Mouse (Mus musculus) liver, adult 2 months (tissue): ENCODE results near the gene Taar9. TPM values are rescaled to one million over a fixed set of nuclear protein-coding genes. Genes with fewer than 3 reads are reported as not detected.
"Not testable (repeated sequence)": the region's sequence is repeated elsewhere in the genome, so short reads cannot be mapped to it uniquely, and the experiment has no call there.

ENCODE experiments used
- DNase-seq: peaks from one replicate; pipeline ENCODE4 v3.0.0-alpha.2; 2011; ENCODE audit warnings: low read depth, low spot score; ENCODE audit errors: extremely low read depth
- H3K27ac ChIP-seq: fragments of 200-500 bp; replicated peaks from 2 replicates; pipeline ENCODE4 v1.5.1; 2012; ENCODE audit warnings: low read depth, mild to moderate bottlenecking, control low read depth, inconsistent platforms, low read length; ENCODE audit not compliant: insufficient read depth
- H3K27me3 ChIP-seq: fragments of 200-500 bp; 2 replicates; pipeline ENCODE4 v1.6.1; 2012; ENCODE audit warnings: mild to moderate bottlenecking, moderate library complexity, low read length, inconsistent platforms; ENCODE audit not compliant: control insufficient read depth, insufficient read depth
- H3K36me3 ChIP-seq: fragments of 200-500 bp; 2 replicates; pipeline ENCODE4 v1.6.1; 2012; ENCODE audit warnings: low read length, inconsistent platforms; ENCODE audit not compliant: control insufficient read depth, insufficient read depth
- H3K4me1 ChIP-seq: fragments of 200-500 bp; 2 replicates; pipeline ENCODE4 v1.6.1; 2011; ENCODE audit warnings: low read length; ENCODE audit not compliant: control insufficient read depth, insufficient read depth
- H3K4me3 ChIP-seq: fragments of 200-500 bp; 2 replicates; pipeline ENCODE4 v1.5.1; 2011; ENCODE audit warnings: low read depth, mild to moderate bottlenecking, control low read depth, low read length, moderate library complexity; ENCODE audit not compliant: insufficient read depth
- H3K79me2 ChIP-seq: fragments of 200-500 bp; 2 replicates; pipeline ENCODE4 v1.6.1; 2012; ENCODE audit warnings: inconsistent platforms, mild to moderate bottlenecking, low read length, moderate library complexity; ENCODE audit not compliant: control insufficient read depth, insufficient read depth
- H3K9ac ChIP-seq: fragments of 200-500 bp; 2 replicates; pipeline ENCODE4 v1.6.1; 2012; ENCODE audit warnings: low read depth, mild to moderate bottlenecking, control low read depth, inconsistent platforms, low read length
- CTCF ChIP-seq: fragments of 200-500 bp; IDR thresholded peaks from 2 replicates; pipeline ENCODE4 v1.5.1; 2011; ENCODE audit warnings: low read depth, low read length, control low read depth
- POLR2A ChIP-seq: fragments of 200-500 bp; IDR thresholded peaks from 2 replicates; pipeline ENCODE4 v1.6.1; 2011; ENCODE audit warnings: low read length, control low read depth; ENCODE audit not compliant: insufficient read depth; ENCODE audit errors: extremely low read depth
- WGBS: fragments of 180-500 bp; shearing (Covaris S2); methylation state at CpG from one replicate; pipeline ENCODE4 v1.1.7; 2018; 5-methylcytosine and 5-hydroxymethylcytosine counted together
- polyA plus RNA-seq: library from polyadenylated mRNA; depleted of rRNA; stranded (reverse); fragments of >200 nt; gene quantifications from 2 replicates; pipeline ENCODE4 v1.2.3, GENCODE M21; 2012
- total RNA-seq: library from RNA; depleted of rRNA; stranded (reverse); fragments of >200 nt; gene quantifications from 2 replicates; pipeline ENCODE4 v1.2.3, GENCODE M21; 2014

Gene Taar9
- total and polyA plus RNA-seq, 2 experiments, result not detected

DNA sequence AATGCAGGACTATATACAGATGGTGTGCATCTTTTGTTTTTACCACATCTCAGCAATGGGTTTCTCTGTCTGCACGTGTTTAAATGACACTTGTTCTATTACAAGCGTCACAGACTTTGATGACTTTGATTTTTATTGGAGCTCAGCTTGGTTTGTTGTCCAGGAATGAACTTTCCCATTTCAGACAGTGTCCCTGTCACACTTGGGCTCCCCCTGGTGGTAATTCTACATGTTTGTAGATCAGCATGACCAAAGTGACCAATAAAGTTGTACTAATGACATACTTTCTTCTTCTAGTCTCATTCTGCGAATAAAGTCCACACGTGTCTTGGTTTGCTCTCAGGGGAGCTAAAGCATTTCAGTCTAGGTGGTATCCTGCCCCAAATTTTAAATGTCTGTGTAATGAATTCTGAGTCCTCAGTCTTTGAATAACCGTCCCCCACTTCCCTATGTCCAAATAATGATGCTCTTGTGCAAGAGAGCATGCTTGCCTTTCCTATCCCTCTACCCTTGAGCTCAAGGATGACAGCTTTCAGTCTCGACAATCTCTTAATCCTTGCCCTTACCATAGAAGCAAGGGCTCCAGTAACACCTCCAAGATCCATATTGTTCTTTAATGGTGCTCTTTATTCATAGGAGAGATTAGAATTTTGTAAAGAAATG lies 1.9 kb upstream of the Taar9 start:
- H3K4me3 ChIP-seq, result no peak overlapping the region
- WGBS, result 17% methylated on average over 6 of the region's 6 CpGs

DNA sequence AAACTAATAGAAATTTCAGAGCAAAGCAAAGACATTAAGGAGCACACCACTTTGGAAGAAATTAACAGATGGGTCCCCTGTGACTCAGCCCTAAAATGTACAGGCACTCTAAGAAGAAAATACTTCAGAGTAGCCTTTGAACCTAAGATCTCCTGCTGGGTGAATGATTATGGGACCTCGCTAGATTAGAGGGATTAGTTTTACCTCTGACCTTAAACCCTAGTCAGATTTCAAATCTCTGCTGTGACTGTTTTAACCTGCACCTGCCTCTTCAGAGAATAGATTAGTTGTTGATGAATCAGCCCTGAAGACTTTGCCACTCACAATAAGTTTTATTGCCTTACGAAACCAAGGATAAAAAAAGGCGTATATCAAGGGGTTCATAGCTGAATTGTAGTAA lies 1.1 kb downstream of the Taar9 start:
- H3K9ac ChIP-seq, result no peak overlapping the region
- H3K27me3 ChIP-seq, result no peaks in the 10 kb centered on the region
- TF ChIP-seq POLR2A (no peak), CTCF (no peak)
- H3K4me1 ChIP-seq, result no peaks in the 10 kb centered on the region; the same call in 1 of the 2 replicates
- WGBS, result 71% methylated on average over 3 of the region's 3 CpGs
- no peak overlapping the region for H3K27ac ChIP-seq
- no peak overlapping the region for H3K4me3 ChIP-seq
- H3K36me3 ChIP-seq, result no peaks in the 10 kb centered on the region
- no peaks in the 10 kb centered on the region for H3K79me2 ChIP-seq
- peak; percentile 29 for DNase-seq

More for the DNA sequence above, 1.9 kb upstream of the Taar9 start:
- TF ChIP-seq CTCF (peak; percentile 22), POLR2A (no peak)
- H3K4me1 ChIP-seq, result no peaks in the 10 kb centered on the region; the same call in 1 of the 2 replicates
- H3K9ac ChIP-seq, result no peak overlapping the region
- H3K36me3 ChIP-seq, result no peaks in the 10 kb centered on the region
- H3K27ac ChIP-seq, result no peak overlapping the region
- no peaks in the 10 kb centered on the region for H3K27me3 ChIP-seq
- DNase-seq, result peak; percentile 69
- no peaks in the 10 kb centered on the region for H3K79me2 ChIP-seq

DNA sequence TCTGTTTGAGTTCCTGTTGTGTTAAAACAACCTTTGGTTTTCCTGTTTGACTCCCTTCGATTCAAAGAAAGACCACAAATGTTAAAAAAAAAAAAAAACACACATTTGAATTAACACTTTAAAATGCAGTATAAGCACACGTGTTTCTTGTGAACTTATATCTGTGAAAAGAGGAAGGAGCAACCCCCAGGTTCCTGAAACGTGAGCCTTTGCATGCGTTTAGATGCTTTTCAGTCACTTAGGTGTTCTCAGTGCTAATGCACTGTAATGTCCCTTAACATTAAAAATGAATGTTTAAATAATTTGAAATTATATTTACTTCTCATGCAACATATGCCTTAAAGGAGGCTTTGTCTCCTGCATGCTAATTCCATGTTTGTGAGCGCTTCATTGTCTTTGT lies 1.6 kb downstream of the Taar9 start:
- Histone ChIP-seq H3K79me2 (no peaks in the 10 kb centered on the region), H3K27me3 (no peaks in the 10 kb centered on the region), H3K9ac (no peak overlapping the region), H3K4me1 (peaks cover 3% of the 10 kb centered on the region; the same call in 1 of the 2 replicates), H3K4me3 (no peak overlapping the region), H3K27ac (no peak overlapping the region), H3K36me3 (no peaks in the 10 kb centered on the region)
- 62% methylated on average over 5 of the region's 5 CpGs for WGBS
- TF ChIP-seq POLR2A (no peak), CTCF (no peak)
- DNase-seq, result no peak

DNA sequence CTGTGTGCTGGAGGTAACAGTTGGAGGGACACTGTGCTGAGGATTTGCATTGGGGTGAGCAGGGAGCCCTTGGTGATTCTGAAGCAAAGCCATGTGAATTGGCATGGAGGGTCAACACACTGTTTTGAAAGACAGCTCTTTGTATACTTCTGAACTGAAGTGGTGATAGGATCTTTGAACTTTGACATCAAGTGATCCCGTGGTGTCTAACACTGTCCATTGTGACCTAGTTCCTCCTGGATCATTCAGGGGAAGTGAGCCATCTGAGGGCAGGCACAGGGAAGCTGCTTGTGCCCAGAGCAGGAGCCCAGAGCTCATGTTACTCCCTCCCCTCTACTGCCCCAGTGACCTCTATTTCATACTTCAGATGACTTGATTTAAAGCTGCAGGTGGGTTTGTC lies 6.0 kb downstream of the Taar9 start:
- 3% methylated on average over 1 of the region's 1 CpGs for WGBS
- not testable (repeated sequence) for H3K79me2 ChIP-seq, H3K4me1 ChIP-seq, H3K27me3 ChIP-seq, H3K9ac ChIP-seq, H3K27ac ChIP-seq, H3K4me3 ChIP-seq, H3K36me3 ChIP-seq
- peak; percentile 76 for DNase-seq

DNA sequence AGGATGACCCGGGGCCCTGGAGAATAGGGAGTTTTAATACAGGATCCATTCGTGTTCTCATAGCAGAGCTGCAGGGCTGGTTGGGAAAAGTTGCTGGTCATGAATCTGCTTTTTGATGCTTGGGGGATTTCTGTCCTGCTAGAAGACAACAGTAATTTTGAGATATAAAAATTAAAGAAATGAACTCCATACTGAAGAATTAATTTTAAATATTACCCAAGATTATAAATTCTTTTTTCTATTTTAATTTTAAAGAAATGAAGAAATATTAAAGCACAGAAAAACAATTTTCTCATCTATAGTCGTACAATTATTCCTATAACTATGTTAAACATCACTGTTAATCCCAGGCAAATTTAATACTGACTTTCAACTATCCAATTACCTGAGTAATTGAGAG lies 7.5 kb downstream of the Taar9 start, which contains the start of gene Taar8c:
Gene Taar8c, minus strand, starts transcription at position 101 of the 400 bp plus-strand sequence.
- H3K9ac ChIP-seq, H3K36me3 ChIP-seq, DNase-seq, H3K4me3 ChIP-seq, H3K27me3 ChIP-seq, H3K79me2 ChIP-seq, H3K27ac ChIP-seq, H3K4me1 ChIP-seq: not testable (repeated sequence)
- WGBS, result 79% methylated on average over 1 of the region's 3 CpGs

DNA sequence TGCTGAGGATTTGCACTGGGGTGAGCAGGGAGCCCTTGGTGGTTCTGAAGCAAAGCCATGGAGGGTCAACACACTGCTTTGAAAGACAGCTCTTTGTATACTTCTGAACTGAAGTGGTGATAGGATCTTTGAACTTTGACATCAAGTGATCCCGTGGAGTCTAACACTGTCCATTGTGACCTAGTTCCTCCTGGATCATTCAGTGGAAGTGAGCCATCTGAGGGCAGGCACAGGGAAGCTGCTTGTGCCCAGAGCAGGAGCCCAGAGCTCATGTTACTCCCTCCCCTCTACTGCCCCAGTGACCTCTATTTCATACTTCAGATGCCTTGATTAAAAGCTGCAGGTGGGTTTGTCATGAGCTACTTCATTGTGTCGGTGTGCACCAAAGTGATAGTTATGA lies 12.3 kb downstream of the Taar9 start:
- not testable (repeated sequence) for H3K36me3 ChIP-seq, H3K27ac ChIP-seq, H3K4me1 ChIP-seq, H3K9ac ChIP-seq, H3K79me2 ChIP-seq, H3K4me3 ChIP-seq, H3K27me3 ChIP-seq
- WGBS, result 32% methylated on average over 2 of the region's 2 CpGs
- DNase-seq, result peak; percentile 87
